Mouse (Mus musculus) heart, adult 2 months (tissue): Measurements from ENCODE around the gene Grik3.

Source experiments
- CTCF ChIP-seq: fragments of 200-600 bp; IDR thresholded peaks from 2 replicates; pipeline ENCODE4 v1.8.1; 2022; ENCODE audit warnings: antibody characterized with exemption, mild to moderate bottlenecking, moderate library complexity
- EP300 ChIP-seq: fragments of 200-500 bp; IDR thresholded peaks from 2 replicates; pipeline ENCODE4 v1.6.1; 2011; ENCODE audit warnings: low read depth, low read length, control low read depth; ENCODE audit not compliant: insufficient read depth
- POLR2A ChIP-seq: fragments of 200-500 bp; IDR thresholded peaks from 2 replicates; pipeline ENCODE4 v1.6.1; 2011; ENCODE audit warnings: mild to moderate bottlenecking, low read depth, low read length, control low read depth; ENCODE audit not compliant: insufficient read depth

DNA sequence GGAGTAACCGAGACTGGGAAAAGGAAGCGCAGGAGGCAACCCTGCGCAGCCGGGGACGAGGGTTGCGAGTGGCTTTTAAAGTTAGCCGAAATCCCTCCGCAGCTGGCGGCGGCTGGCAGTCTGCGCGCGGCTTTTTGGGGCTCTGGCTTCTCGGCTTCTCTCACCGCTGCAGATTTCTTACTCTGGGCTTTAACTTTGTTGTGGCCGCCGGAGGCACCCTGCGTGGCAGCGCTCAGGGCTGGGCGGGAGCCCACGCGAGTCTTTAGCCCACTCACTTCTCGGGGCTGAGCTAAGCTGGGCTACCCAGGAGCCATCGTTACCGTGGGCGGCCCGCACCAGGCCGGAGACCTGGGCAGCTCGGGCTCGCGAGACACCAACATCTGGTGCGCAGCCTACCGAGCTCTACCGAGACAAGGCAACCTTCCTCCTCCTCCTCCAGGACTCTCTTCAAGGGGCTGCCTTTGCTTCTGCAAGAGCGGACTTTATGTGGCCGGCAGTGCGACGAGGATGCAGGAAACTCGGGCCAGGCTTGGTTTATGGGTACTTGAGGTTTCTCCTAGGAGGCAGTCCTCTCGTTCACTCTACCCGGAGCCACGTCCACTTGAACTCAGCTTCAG lies 1.1 kb downstream of the Grik3 start:
- TF ChIP-seq CTCF (no peak), EP300 (no peak), POLR2A (no peak)
